Mouse (Mus musculus) brain, embryonic 14.5 days (tissue): Measurements from ENCODE around the gene Acmsd.

ENCODE experiments used
- CTCF ChIP-seq: fragments of 200-500 bp; IDR thresholded peaks from 2 replicates; pipeline ENCODE4 v1.5.1; 2012; ENCODE audit warnings: inconsistent platforms, mild to moderate bottlenecking, moderate library complexity, borderline replicate concordance; ENCODE audit not compliant: insufficient read depth, insufficient read length; ENCODE audit errors: extremely low read depth
- POLR2A ChIP-seq: fragments of 200-500 bp; IDR thresholded peaks from 2 replicates; pipeline ENCODE4 v1.6.1; 2012; ENCODE audit warnings: mild to moderate bottlenecking, inconsistent platforms, borderline replicate concordance; ENCODE audit not compliant: poor library complexity, insufficient read depth, insufficient read length, severe bottlenecking; ENCODE audit errors: extremely low read depth

- TF ChIP-seq CTCF (no peak), POLR2A (no peak)
Measured at GRCm38 (mm10) chr1:127795087-127795769, 66.0 kb downstream of the Acmsd start.
